Mouse (Mus musculus): ENCODE measurements around the gene Rhbdd3. TPM values are rescaled to one million over a fixed set of nuclear protein-coding genes. Genes with fewer than 3 reads are reported as not detected.

The Rhbdd3 gene
- total and polyA plus RNA-seq, 3 experiments, result 15.0 to 20.6 (median 17.0) TPM

DNA sequence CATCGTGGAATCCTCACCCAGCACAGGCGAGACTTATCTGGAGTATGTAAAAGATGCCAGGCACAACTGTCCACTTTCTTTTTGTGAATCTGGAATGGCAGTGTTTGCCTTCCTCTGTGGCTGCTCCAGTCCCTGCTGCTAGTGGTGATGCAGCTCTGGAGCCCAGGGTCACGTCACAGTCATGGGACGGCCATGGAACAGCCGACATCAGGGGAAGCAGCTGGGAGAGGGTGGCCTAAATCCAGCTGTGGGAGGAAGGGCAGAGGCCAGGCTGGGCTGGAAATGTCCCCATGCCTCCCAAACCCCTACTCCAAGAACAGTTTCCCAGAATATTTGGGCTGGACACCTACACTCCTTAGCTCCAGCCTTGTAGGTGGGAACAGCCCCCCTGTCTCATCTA, 42.5 kb downstream of the Rhbdd3 start:
- Histone ChIP-seq H3K79me2 (replicated peaks; ENCODE audit: control insufficient read depth, extremely low read depth, insufficient read depth, poor library complexity, severe bottlenecking) (no peaks in the 10 kb centered on the region), H3K27me3 (replicated peaks) (peaks cover 33% of the 10 kb centered on the region)
- in situ Hi-C loops (cut with MboI; ENCODE audit: low pct_ligation_motif_present, low pct_unique_long_range_greater_than_20kb, low sequenced_read_pairs), result no loop called here

DNA sequence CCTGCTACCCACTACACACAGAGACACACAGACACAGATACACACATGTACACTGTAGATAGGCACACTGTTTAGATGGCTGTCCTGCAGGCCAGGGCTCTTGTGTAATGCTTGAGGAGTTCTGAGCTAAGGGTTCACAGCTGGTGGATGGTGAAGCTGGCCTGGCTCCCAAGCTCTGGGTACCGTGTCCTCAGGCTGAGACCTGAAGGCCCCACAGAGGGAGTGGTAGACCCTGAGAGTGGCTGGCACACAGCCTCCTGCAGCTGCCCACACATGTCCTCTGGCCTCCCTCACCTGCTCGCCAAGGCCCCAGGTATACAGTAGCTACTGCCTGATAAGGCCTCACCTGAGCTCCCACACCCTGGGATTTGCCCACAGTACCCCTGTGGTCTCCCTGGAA, 43.2 kb downstream of the Rhbdd3 start:
- TF ChIP-seq SMC3 (IDR thresholded peaks at IDR 0.05; ENCODE audit: low read depth, low read length) (no peak), BHLHE40 (IDR thresholded peaks at IDR 0.05; ENCODE audit: low read depth, low read length) (no peak), PAX5 (IDR thresholded peaks at IDR 0.05; ENCODE audit: low read length) (no peak), MAX (IDR thresholded peaks at IDR 0.05; ENCODE audit: low read length) (no peak), POLR2A (IDR thresholded peaks at IDR 0.05; ENCODE audit: low read depth, low read length) (no peak), CHD2 (IDR thresholded peaks at IDR 0.05; ENCODE audit: low read length) (no peak), NRF1 (IDR thresholded peaks at IDR 0.05; ENCODE audit: low read depth, low read length) (no peak)
- H3K27ac ChIP-seq (ENCODE audit: insufficient read depth, low read depth), result no peak overlapping the region
- no peak overlapping the region for H3K4me3 ChIP-seq (replicated peaks in 1 of 3; ENCODE audit: low read depth in 2 of 3, low read length in 2 of 3, poor library complexity in 1 of 3)
- H3K4me2 ChIP-seq (ENCODE audit: insufficient read depth, low read depth, poor library complexity, severe bottlenecking), result no peak overlapping the region
- no peaks in the 10 kb centered on the region for H3K79me2 ChIP-seq (replicated peaks; ENCODE audit: control insufficient read depth, extremely low read depth, insufficient read depth, poor library complexity, severe bottlenecking)
- in situ Hi-C loops (cut with MboI; ENCODE audit: low pct_ligation_motif_present, low pct_unique_long_range_greater_than_20kb, low sequenced_read_pairs), result no loop called here
- no peaks in the 10 kb centered on the region for H3K36me3 ChIP-seq (replicated peaks in 1 of 2; ENCODE audit: control insufficient read depth in 1 of 2, insufficient read depth in 1 of 2, low read length in 1 of 2)
- dilution Hi-C loops (cut with MboI; ENCODE audit: extremely low pct_ligation_motif_present, extremely low pct_unique_long_range_greater_than_20kb, low sequenced_read_pairs), result no loop called here
- H3K9ac ChIP-seq (ENCODE audit: insufficient read depth, low read depth), result no peak overlapping the region
- H3K9me3 ChIP-seq (replicated peaks; ENCODE audit: low read length), result no peaks in the 10 kb centered on the region
- H3K27me3 ChIP-seq (replicated peaks), result peaks cover 33% of the 10 kb centered on the region
- peaks cover 0 to 9% of the 10 kb centered on the region in 2 experiments; a peak in 2 of 4 replicates for H3K4me1 ChIP-seq (ENCODE audit: control insufficient read depth in 1 of 2, insufficient read depth in 2 of 2)
- DNase-seq (ENCODE audit: extremely low read depth), result no peak

More for the DNA sequence above, 42.5 kb downstream of the Rhbdd3 start:
- Histone ChIP-seq H3K27ac (ENCODE audit: insufficient read depth, low read depth) (no peak overlapping the region), H3K9me3 (replicated peaks; ENCODE audit: low read length) (no peaks in the 10 kb centered on the region), H3K4me1 (ENCODE audit: control insufficient read depth in 1 of 2, insufficient read depth in 2 of 2) (peaks cover 0 to 9% of the 10 kb centered on the region in 2 experiments; a peak in 2 of 4 replicates), H3K9ac (ENCODE audit: insufficient read depth, low read depth) (no peak overlapping the region), H3K4me2 (ENCODE audit: insufficient read depth, low read depth, poor library complexity, severe bottlenecking) (no peak overlapping the region), H3K36me3 (replicated peaks in 1 of 2; ENCODE audit: control insufficient read depth in 1 of 2, insufficient read depth in 1 of 2, low read length in 1 of 2) (no peaks in the 10 kb centered on the region), H3K4me3 (replicated peaks in 1 of 3; ENCODE audit: low read depth in 2 of 3, low read length in 2 of 3, poor library complexity in 1 of 3) (no peak overlapping the region)
- dilution Hi-C loops (cut with MboI; ENCODE audit: extremely low pct_ligation_motif_present, extremely low pct_unique_long_range_greater_than_20kb, low sequenced_read_pairs), result no loop called here
- no peak for DNase-seq (ENCODE audit: extremely low read depth)
- TF ChIP-seq MYC (IDR thresholded peaks at IDR 0.05; ENCODE audit: low read depth, low read length) (no peak), ZMIZ1 (IDR thresholded peaks at IDR 0.05; ENCODE audit: low read depth, low read length) (no peak), ETS1 (conservative IDR thresholded peaks at IDR 0.05; ENCODE audit: low read depth, low read length) (no peak), JUN (IDR thresholded peaks at IDR 0.05; ENCODE audit: insufficient read depth, low read depth, low read length) (no peak), ELF1 (IDR thresholded peaks at IDR 0.05; ENCODE audit: low read depth, low read length) (no peak), SIN3A (IDR thresholded peaks at IDR 0.05; ENCODE audit: low read length) (no peak), MAFK (IDR thresholded peaks at IDR 0.05; ENCODE audit: insufficient replicate concordance, low read length) (no peak), UBTF (IDR thresholded peaks at IDR 0.05; ENCODE audit: low read depth, low read length) (no peak), USF1 (IDR thresholded peaks at IDR 0.05; ENCODE audit: low read depth, low read length) (no peak), RAD21 (IDR thresholded peaks at IDR 0.05; ENCODE audit: low read depth, low read length) (no peak), GABPA (IDR thresholded peaks at IDR 0.05; ENCODE audit: insufficient replicate concordance, low read depth, low read length) (no peak), USF2 (conservative IDR thresholded peaks at IDR 0.05; ENCODE audit: low read depth, low read length) (no peak), ZKSCAN1 (IDR thresholded peaks at IDR 0.05; ENCODE audit: borderline replicate concordance, low read depth, low read length) (no peak), E2F4 (IDR thresholded peaks at IDR 0.05; ENCODE audit: insufficient replicate concordance, low read depth, low read length) (no peak), CHD2 (IDR thresholded peaks at IDR 0.05; ENCODE audit: low read length) (no peak), NRF1 (IDR thresholded peaks at IDR 0.05; ENCODE audit: low read depth, low read length) (no peak), JUND (conservative IDR thresholded peaks at IDR 0.05; ENCODE audit: low read depth, low read length) (no peak)

Measured in CH12.LX (cell line).